Mouse (Mus musculus) granulocyte monocyte progenitor cell, adult 5-6 weeks (primary cell): Measurements from ENCODE around the gene Mbnl2. TPM values are rescaled to one million over a fixed set of nuclear protein-coding genes. Genes with fewer than 3 reads are reported as not detected.

Experiments
- ATAC-seq: replicated peaks from 2 replicates; pipeline ENCODE4 v1.8.0; 2016; ENCODE audit warnings: mild to moderate bottlenecking, moderate TSS enrichment, inconsistent platforms; ENCODE audit not compliant: poor library complexity, severe bottlenecking
- total RNA-seq, 2 experiments: library from RNA; stranded (forward) in 1 of 2; stranded (reverse) in 1 of 2; fragments of 200-712, 200-1000 nt in 1 of 2; fragments of >200 nt in 1 of 2; fragmentation: Nextera tagmentation in 1 of 2; gene quantifications; 2 replicates each; pipeline ENCODE4 v1.2.3; 2014 to 2017

Gene Mbnl2
- total RNA-seq, 2 experiments from 2014 or later = 55.0 to 66.8 TPM

DNA sequence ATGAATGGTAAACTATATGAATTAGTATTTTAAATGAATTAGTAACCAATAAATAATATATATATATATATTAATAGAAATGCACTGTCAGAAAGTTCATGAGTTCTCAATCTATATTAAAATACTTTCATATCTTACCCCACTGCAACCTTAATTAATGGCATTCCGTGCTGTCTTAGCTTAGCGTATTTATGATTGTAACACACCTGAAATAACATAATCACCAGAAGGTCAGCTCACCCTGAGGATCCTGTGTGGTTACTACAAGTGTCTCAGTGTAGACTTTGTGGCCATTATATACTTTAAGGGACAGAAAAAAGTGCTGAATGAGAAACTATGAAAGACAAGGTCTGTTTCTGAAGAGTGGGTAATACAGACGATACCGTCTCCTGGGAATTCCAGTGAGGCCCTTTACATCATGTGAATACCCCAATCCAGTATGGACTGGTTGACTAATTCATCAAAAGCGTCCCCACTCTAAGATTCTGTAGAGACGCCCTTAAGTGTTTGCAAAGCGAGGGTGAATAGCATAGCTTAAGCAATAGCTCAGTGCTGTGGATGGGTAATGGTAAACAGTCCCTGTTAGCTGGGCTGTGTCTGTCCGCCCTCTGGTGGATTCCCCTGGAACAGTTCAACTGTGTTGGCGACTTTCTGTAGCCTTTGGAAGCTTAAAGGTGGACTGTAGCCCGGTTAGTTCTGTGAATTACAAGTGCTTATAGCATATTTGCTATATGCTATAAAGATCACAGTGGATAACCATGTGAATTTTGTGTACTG lies 122.6 kb downstream of the Mbnl2 start:
- peak; percentile 83 for ATAC-seq

- no peak for ATAC-seq
Observed at GRCm38 (mm10) chr14:120399614-120400013, 124.1 kb downstream of the Mbnl2 start.

- no peak for ATAC-seq
Observed at GRCm38 (mm10) chr14:120401158-120401557, 125.7 kb downstream of the Mbnl2 start.

- ATAC-seq = no peak
Observed at GRCm38 (mm10) chr14:120402715-120403114, 127.2 kb downstream of the Mbnl2 start.

- no peak for ATAC-seq
Observed at GRCm38 (mm10) chr14:120404364-120404763, 128.9 kb downstream of the Mbnl2 start.

DNA sequence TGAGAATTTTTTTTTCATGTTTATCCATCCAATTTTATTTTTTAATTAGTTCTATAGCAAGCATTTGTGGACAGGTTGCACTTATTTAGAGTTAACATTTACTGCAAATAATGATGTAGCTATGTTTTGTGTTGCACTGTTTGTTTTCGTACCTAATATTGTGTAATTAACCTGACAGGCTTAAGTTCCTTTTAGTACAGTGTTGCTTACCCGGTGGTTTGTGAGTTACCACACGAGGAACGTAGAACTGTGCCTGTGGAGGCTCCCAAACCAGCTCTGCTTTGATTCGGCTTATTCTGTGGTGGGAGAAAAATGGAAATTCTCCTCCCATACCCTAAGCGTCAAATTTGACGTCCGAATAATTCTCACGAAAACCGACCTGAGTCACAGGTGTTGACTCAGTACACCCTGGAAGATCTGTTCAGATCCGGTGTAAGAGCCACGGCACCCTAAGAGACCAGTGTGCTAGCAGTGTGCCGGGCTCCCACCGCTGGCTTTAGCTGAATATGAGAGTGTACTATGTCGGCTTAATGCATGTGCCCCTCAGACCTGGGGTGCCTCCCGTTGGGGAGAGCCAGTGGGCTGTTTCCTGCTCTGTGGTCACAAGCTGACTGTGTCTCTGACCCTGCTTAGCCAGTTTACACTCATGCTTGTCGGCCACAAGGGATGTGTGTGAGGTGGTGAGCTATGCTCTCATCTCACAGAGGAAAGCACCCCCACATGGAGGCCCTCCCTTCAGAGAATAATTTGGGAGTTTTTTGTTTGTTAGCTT lies 129.5 kb downstream of the Mbnl2 start:
- peak; percentile 75 for ATAC-seq

- ATAC-seq = no peak
Observed at GRCm38 (mm10) chr14:120405597-120405996, 130.1 kb downstream of the Mbnl2 start.

- ATAC-seq = no peak
Observed at GRCm38 (mm10) chr14:120406271-120406670, 130.8 kb downstream of the Mbnl2 start.

- peak; percentile 78 for ATAC-seq
Observed at GRCm38 (mm10) chr14:120406820-120407219, 131.4 kb downstream of the Mbnl2 start.

DNA sequence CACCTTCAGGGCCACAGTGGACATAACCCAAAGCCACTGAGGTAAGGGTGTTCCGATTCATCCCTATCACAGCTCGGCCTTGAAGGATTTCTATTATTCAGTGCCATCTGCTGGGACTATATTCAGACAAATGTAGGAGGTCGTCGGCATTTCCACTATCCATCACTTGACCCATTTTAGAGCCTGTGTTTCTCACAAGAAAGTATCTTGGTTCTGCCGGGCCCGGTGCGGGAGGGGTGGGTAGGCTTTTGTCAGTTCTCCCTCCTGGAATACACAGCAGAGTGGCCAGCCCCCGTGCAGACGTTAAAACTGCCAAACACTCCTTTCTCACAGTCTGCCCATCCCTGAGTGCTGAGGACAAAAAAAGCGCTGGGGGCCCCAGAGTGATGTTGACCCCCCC lies 134.4 kb downstream of the Mbnl2 start:
- ATAC-seq = no peak

- no peak for ATAC-seq
Observed at GRCm38 (mm10) chr14:120416886-120417285, 141.4 kb downstream of the Mbnl2 start.

- no peak; the same call in 1 of the 2 replicates for ATAC-seq
Observed at GRCm38 (mm10) chr14:120418964-120419363, 143.5 kb downstream of the Mbnl2 start.

GRCm38 (mm10) chr14:120428497-120428896 lies 153.0 kb downstream of the Mbnl2 start:
- no peak for ATAC-seq

DNA sequence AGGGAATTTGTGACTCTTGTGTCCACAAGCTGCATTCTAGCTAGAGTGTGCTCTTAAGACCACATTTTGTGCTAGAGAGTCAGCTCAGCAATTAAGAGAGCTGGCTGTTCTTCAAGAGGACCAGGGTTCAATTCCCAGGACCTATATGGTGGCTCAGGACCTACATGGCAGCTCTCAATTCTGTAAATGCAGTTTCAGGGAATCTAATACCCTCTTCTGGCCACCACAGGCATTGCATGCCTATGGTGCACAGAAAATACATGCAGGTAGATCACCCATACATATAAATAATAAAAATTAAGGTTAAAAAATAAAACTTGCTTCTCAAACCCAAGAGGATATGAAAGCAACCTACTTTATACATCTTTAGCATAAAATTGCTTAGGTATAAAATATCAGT lies 157.3 kb downstream of the Mbnl2 start:
- ATAC-seq = peak; percentile 44

DNA sequence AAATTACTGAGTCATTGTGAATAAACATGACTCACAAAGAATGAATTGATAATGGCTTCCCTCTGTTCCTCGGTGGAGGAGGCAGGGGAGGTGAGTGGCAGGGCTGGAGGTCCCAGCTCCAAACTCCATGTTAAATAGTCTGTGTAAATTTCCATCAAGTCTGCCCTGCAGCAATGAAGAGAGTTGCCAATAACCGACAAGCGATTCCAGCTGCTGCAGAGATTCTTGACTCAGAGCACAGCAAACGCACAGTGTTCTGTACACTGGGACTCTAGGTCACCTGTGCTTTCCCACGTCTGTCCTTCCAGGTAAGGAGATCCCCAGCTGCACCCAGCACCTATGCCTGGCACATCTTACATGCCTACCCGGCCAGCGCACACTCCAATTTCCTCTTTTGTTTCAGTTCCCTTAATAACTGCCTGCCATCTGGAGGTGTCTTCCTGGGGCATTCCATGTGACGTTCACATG lies 158.5 kb downstream of the Mbnl2 start:
- peak; percentile 97 for ATAC-seq

DNA sequence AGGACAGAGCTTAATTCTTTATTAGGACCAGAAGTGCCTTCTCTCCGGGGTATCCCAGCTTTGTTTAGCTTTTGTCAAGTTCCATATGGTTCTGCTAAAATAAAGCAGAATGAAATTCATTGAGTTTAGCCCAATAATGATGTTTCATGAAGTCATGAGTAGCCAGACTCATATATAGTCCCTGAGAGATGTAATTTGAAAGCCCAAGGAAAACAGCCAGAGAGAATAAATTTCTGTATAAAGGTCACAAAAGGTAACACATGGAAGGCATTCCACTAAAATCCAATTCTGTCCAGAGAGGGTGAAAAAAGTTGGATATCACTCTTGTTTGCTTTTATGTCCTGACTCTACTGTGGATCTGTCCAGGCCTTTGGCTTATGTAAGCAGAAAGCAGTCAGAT lies 159.4 kb downstream of the Mbnl2 start:
- no peak for ATAC-seq

DNA sequence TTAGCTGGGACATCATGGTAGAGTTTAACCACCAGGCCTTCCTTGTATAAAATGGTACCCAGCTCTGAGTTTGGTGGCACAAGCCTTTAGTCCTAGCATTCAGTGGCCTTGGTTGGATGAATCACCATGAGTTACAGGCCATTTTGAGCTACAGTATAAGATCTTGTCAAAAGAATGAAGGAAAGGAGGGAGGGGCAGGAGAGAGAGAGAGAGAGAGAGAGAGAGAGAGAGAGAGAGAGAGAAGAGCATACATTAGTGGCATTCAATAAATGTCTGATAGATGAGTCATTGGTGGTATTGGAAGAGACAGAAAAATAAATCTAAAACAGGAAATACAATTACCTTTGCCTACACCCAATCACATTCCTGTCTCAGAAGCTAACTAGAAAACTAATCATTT lies 165.2 kb downstream of the Mbnl2 start:
- no peak for ATAC-seq

- ATAC-seq = no peak
Observed at GRCm38 (mm10) chr14:120441256-120441655, 165.8 kb downstream of the Mbnl2 start.

DNA sequence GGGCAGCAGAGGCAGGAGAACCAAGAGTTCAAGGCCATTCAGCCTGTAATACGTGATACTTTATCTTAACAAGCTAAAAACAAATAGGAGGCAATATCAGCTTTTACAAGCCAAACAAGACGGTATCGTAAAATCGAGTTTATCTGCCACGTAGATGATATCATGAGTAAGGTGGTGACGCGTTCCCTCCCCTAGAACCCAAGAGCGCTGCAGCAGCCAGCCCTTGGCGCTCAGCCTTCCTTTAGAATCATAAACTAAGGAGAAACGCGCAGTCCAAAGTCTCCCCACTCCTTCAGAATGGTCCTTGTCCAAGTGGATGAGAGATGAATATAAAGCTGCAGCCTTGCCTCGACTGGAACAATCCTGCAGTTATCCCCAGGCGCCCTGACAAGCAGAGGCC lies 166.4 kb downstream of the Mbnl2 start:
- no peak for ATAC-seq

DNA sequence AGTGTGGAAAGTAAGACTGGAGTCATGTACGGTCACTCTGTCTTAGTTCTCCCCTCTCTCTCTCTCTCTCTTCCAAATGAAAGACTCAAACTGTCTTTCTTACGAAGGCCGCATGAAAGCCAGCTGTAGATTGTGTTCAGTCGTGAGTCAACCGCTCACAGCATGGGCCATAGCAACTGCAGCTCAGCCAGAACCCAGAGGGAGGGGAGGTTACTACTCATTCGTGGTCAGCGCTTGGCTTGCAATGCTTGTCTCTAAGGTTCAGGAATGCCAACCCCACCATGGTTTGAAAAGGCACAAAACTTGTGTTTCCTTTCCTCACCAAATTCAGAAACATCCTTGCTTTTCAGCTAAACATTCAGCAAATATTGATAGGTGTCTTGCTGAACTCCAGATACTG lies 178.8 kb downstream of the Mbnl2 start:
- ATAC-seq = no peak

DNA sequence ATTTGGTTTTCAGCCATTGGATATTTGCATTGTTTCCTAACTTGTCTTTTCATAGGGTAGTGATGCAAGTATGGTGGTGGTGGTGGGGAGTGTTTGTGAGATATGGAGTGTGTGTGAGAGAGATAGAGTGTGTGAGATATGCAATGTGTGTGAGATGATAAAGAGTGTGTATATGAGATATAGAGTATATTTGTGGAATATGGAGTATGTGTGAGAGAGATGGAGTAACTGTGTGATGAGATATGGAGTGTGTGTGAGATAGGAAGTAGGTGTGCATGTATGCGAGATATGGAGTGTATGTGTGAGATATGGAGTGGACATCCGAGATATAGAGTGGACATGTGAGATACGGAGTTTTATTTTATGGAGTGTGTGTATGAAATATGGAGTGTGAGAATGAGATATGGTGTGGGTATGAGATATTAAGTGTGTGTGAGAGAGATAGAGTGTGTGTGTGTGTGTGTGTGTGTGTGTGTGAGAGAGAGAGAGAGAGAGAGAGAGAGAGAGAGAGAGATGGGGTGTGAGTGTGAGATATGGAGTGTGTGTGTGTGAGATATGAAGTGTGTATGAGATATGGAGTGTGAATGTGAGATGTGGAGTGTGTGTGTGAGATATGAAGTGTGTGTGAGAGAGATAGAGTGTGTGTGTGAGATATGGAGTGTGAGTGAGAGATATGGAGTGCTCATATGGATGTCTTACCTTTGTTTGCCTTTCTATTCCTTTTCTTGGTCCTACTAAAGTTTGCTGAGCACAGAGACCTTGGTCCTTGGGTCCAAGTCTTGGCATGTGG lies 188.7 kb downstream of the Mbnl2 start:
- ATAC-seq = no peak
